Mouse (Mus musculus): ENCODE data around the gene Cdc42bpg. TPM values are rescaled to one million over a fixed set of nuclear protein-coding genes. Genes with fewer than 3 reads are reported as not detected.

The Cdc42bpg gene
- total RNA-seq (2017), result 1.9 to 4.3 TPM (median 2.2 TPM) in 3 replicates

- ATAC-seq (replicated peaks; ENCODE audit: insufficient number of reproducible peaks, low FRiP score, low TSS enrichment, poor library complexity, severe bottlenecking), result 0 out of 2 replicates have a peak, but pooled peaks have one; percentile 10
Measured at GRCm38 (mm10) chr19:6306137-6306551, at the start of gene Cdc42bpg. Gene Cdc42bpg (plus strand): TSS chr19:6306456.

GRCm38 (mm10) chr19:6260428-6260827 is 45.8 kb upstream of the Cdc42bpg start:
- no peak for ATAC-seq (replicated peaks; ENCODE audit: insufficient number of reproducible peaks, low FRiP score, low TSS enrichment, poor library complexity, severe bottlenecking)

- ATAC-seq (replicated peaks; ENCODE audit: insufficient number of reproducible peaks, low FRiP score, low TSS enrichment, poor library complexity, severe bottlenecking), result no peak
Measured at GRCm38 (mm10) chr19:6260946-6261345, 45.3 kb upstream of the Cdc42bpg start.

GRCm38 (mm10) chr19:6261379-6261778 is 44.9 kb upstream of the Cdc42bpg start:
- ATAC-seq (replicated peaks; ENCODE audit: insufficient number of reproducible peaks, low FRiP score, low TSS enrichment, poor library complexity, severe bottlenecking), result no peak

GRCm38 (mm10) chr19:6262222-6262621 is 44.0 kb upstream of the Cdc42bpg start:
- ATAC-seq (replicated peaks; ENCODE audit: insufficient number of reproducible peaks, low FRiP score, low TSS enrichment, poor library complexity, severe bottlenecking), result peak; percentile 64

- ATAC-seq (replicated peaks; ENCODE audit: insufficient number of reproducible peaks, low FRiP score, low TSS enrichment, poor library complexity, severe bottlenecking), result no peak
Measured at GRCm38 (mm10) chr19:6262839-6263433, 43.3 kb upstream of the Cdc42bpg start.

GRCm38 (mm10) chr19:6264200-6264599 is 42.1 kb upstream of the Cdc42bpg start:
- no peak for ATAC-seq (replicated peaks; ENCODE audit: insufficient number of reproducible peaks, low FRiP score, low TSS enrichment, poor library complexity, severe bottlenecking)

GRCm38 (mm10) chr19:6264945-6265344 is 41.3 kb upstream of the Cdc42bpg start:
- no peak for ATAC-seq (replicated peaks; ENCODE audit: insufficient number of reproducible peaks, low FRiP score, low TSS enrichment, poor library complexity, severe bottlenecking)

GRCm38 (mm10) chr19:6265727-6266182 is 40.5 kb upstream of the Cdc42bpg start:
- no peak for ATAC-seq (replicated peaks; ENCODE audit: insufficient number of reproducible peaks, low FRiP score, low TSS enrichment, poor library complexity, severe bottlenecking)

GRCm38 (mm10) chr19:6267306-6268169 is 38.7 kb upstream of the Cdc42bpg start:
- no peak for ATAC-seq (replicated peaks; ENCODE audit: insufficient number of reproducible peaks, low FRiP score, low TSS enrichment, poor library complexity, severe bottlenecking)

- peak; percentile 63 for ATAC-seq (replicated peaks; ENCODE audit: insufficient number of reproducible peaks, low FRiP score, low TSS enrichment, poor library complexity, severe bottlenecking)
Measured at GRCm38 (mm10) chr19:6268170-6268528, 38.1 kb upstream of the Cdc42bpg start.

GRCm38 (mm10) chr19:6268670-6269132 is 37.6 kb upstream of the Cdc42bpg start:
- peak; percentile 70 for ATAC-seq (replicated peaks; ENCODE audit: insufficient number of reproducible peaks, low FRiP score, low TSS enrichment, poor library complexity, severe bottlenecking)

GRCm38 (mm10) chr19:6269798-6270475 is 36.3 kb upstream of the Cdc42bpg start:
- no peak for ATAC-seq (replicated peaks; ENCODE audit: insufficient number of reproducible peaks, low FRiP score, low TSS enrichment, poor library complexity, severe bottlenecking)

GRCm38 (mm10) chr19:6270661-6271060 is 35.6 kb upstream of the Cdc42bpg start:
- ATAC-seq (replicated peaks; ENCODE audit: insufficient number of reproducible peaks, low FRiP score, low TSS enrichment, poor library complexity, severe bottlenecking), result no peak

GRCm38 (mm10) chr19:6271206-6271605 is 35.0 kb upstream of the Cdc42bpg start:
- no peak for ATAC-seq (replicated peaks; ENCODE audit: insufficient number of reproducible peaks, low FRiP score, low TSS enrichment, poor library complexity, severe bottlenecking)

- no peak for ATAC-seq (replicated peaks; ENCODE audit: insufficient number of reproducible peaks, low FRiP score, low TSS enrichment, poor library complexity, severe bottlenecking)
Measured at GRCm38 (mm10) chr19:6272053-6272452, 34.2 kb upstream of the Cdc42bpg start.

- ATAC-seq (replicated peaks; ENCODE audit: insufficient number of reproducible peaks, low FRiP score, low TSS enrichment, poor library complexity, severe bottlenecking), result no peak
Measured at GRCm38 (mm10) chr19:6272738-6273137, 33.5 kb upstream of the Cdc42bpg start.

GRCm38 (mm10) chr19:6273592-6273991 is 32.7 kb upstream of the Cdc42bpg start:
- ATAC-seq (replicated peaks; ENCODE audit: insufficient number of reproducible peaks, low FRiP score, low TSS enrichment, poor library complexity, severe bottlenecking), result no peak

- ATAC-seq (replicated peaks; ENCODE audit: insufficient number of reproducible peaks, low FRiP score, low TSS enrichment, poor library complexity, severe bottlenecking), result no peak
Measured at GRCm38 (mm10) chr19:6273998-6274608, 32.2 kb upstream of the Cdc42bpg start.
